Mouse (Mus musculus): ENCODE measurements around the gene Thoc3. TPM values are rescaled to one million over a fixed set of nuclear protein-coding genes. Genes with fewer than 3 reads are reported as not detected.

Gene Thoc3
- polyA plus RNA-seq (2017; shearing (Covaris generic)), result 22.3 TPM

GRCm38 (mm10) chr13:54468098-54469011 is at the start of gene Thoc3:
Thoc3 (minus strand) TSS chr13:54468849.

GRCm38 (mm10) chr13:54503604-54504521 is 35.2 kb upstream of the Thoc3 start, which contains the start of gene Simc1:
Simc1 (plus strand) TSS chr13:54503779.

Other genes starting within 250 kb of the Thoc3 start
- gene Cplx2, start 97.5 kb downstream of the Thoc3 start, polyA plus RNA-seq (2017; shearing (Covaris generic)), result not detected
- gene Simc1, start 34.9 kb upstream of the Thoc3 start, polyA plus RNA-seq (2017; shearing (Covaris generic)), result 40.9 TPM
- gene 4833439L19Rik, start 96.6 kb upstream of the Thoc3 start, polyA plus RNA-seq (2017; shearing (Covaris generic)), result 62.8 TPM
- 3.0 TPM for gene Arl10, start 106.2 kb upstream of the Thoc3 start, polyA plus RNA-seq (2017; shearing (Covaris generic))
- gene Nop16, start 121.2 kb upstream of the Thoc3 start, polyA plus RNA-seq (2017; shearing (Covaris generic)), result 18.4 TPM
- 145 TPM for gene Higd2a, start 121.4 kb upstream of the Thoc3 start, polyA plus RNA-seq (2017; shearing (Covaris generic))
- gene Cltb, start 142.5 kb upstream of the Thoc3 start, polyA plus RNA-seq (2017; shearing (Covaris generic)), result 69.1 TPM
- gene Faf2, start 152.9 kb upstream of the Thoc3 start, polyA plus RNA-seq (2017; shearing (Covaris generic)), result 55.4 TPM
- gene Rnf44, start 225.1 kb upstream of the Thoc3 start, polyA plus RNA-seq (2017; shearing (Covaris generic)), result 101 TPM
- gene Cdhr2, start 232.6 kb upstream of the Thoc3 start, polyA plus RNA-seq (2017; shearing (Covaris generic)), result not detected